Mouse (Mus musculus): ENCODE measurements around the gene Plcb2. TPM values are rescaled to one million over a fixed set of nuclear protein-coding genes. Genes with fewer than 3 reads are reported as not detected.

Gene Plcb2
- polyA plus RNA-seq, 1 experiment from 2014 or later: 0.64 TPM

- Histone ChIP-seq H3K36me3 (ENCODE audit: control insufficient read depth, insufficient read depth, low read length) (no peaks in the 10 kb centered on the region), H3K27ac (replicated peaks) (peak overlapping the region; percentile 61; the same call in 1 of the 2 replicates), H3K4me3 (ENCODE audit: low read depth, low read length) (no peak overlapping the region), H3K27me3 (ENCODE audit: control insufficient read depth, insufficient read depth, low read length) (no peaks in the 10 kb centered on the region), H3K4me2 (replicated peaks; ENCODE audit: low read depth) (no peak overlapping the region), H3K4me1 (replicated peaks; ENCODE audit: control insufficient read depth, insufficient read depth) (peaks cover 13% of the 10 kb centered on the region), H3K9me3 (ENCODE audit: control insufficient read depth, low read length) (no peaks in the 10 kb centered on the region), H3K9ac (ENCODE audit: low read length) (no peak overlapping the region)
- 68% methylated on average over 10 of the region's 10 CpGs for WGBS
- DNase-seq (ENCODE audit: low spot score) (peak; percentile 14), ATAC-seq (ENCODE audit: low FRiP score, low TSS enrichment) (no peak)
- TF ChIP-seq EP300 (optimal IDR thresholded peaks at IDR 0.05) (no peak), CTCF (IDR thresholded peaks at IDR 0.05; ENCODE audit: low read depth) (no peak; the same call in 1 of the 2 replicates)
These were observed 38.1 kb upstream of the Plcb2 start for GRCm38 (mm10) chr2:118766041-118767033.

DNA sequence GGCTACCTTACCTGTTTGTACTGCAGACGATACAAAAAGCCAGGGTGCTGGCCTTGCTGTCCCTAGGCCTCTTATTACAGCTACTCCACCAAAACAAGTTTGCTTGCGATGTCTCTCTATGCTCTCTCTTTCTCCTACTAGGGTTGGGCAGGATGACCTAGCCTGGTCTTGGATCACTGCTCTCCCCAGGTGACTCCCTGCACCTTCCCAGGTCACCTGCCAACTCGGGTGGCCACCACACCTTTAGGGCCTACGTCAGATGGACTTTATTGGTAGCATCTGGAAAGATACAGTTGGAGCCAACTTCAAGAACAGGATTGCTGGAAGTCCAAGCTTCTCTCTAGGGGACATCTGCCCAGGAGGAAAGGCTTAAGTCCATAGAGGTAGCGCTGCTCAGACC, 36.6 kb upstream of the Plcb2 start:
- Histone ChIP-seq H3K9me3 (ENCODE audit: control insufficient read depth, low read length) (no peaks in the 10 kb centered on the region), H3K27ac (replicated peaks) (peak overlapping the region; percentile 13; the same call in 1 of the 2 replicates), H3K4me1 (replicated peaks; ENCODE audit: control insufficient read depth, insufficient read depth) (peaks cover 16% of the 10 kb centered on the region), H3K36me3 (ENCODE audit: control insufficient read depth, insufficient read depth, low read length) (no peaks in the 10 kb centered on the region), H3K4me3 (ENCODE audit: low read depth, low read length) (no peak overlapping the region), H3K27me3 (ENCODE audit: control insufficient read depth, insufficient read depth, low read length) (no peaks in the 10 kb centered on the region), H3K4me2 (replicated peaks; ENCODE audit: low read depth) (no peak overlapping the region), H3K9ac (ENCODE audit: low read length) (no peak overlapping the region)
- DNase-seq (ENCODE audit: low spot score) (peak; percentile 17), ATAC-seq (ENCODE audit: low FRiP score, low TSS enrichment) (no peak)
- 89% methylated on average over 5 of the region's 5 CpGs for WGBS
- TF ChIP-seq EP300 (optimal IDR thresholded peaks at IDR 0.05) (no peak), CTCF (IDR thresholded peaks at IDR 0.05; ENCODE audit: low read depth) (no peak)

GRCm38 (mm10) chr2:118764094-118764831, 36.0 kb upstream of the Plcb2 start:
- Histone ChIP-seq H3K36me3 (ENCODE audit: control insufficient read depth, insufficient read depth, low read length) (no peaks in the 10 kb centered on the region), H3K4me1 (replicated peaks; ENCODE audit: control insufficient read depth, insufficient read depth) (peaks cover 16% of the 10 kb centered on the region), H3K27ac (replicated peaks) (peak overlapping the region; percentile 45; the same call in 1 of the 2 replicates), H3K9me3 (ENCODE audit: control insufficient read depth, low read length) (no peaks in the 10 kb centered on the region), H3K4me3 (ENCODE audit: low read depth, low read length) (no peak overlapping the region), H3K4me2 (replicated peaks; ENCODE audit: low read depth) (no peak overlapping the region), H3K9ac (ENCODE audit: low read length) (0 out of 2 replicates have a peak overlapping the region, but pooled peaks have one; percentile 4), H3K27me3 (ENCODE audit: control insufficient read depth, insufficient read depth, low read length) (no peaks in the 10 kb centered on the region)
- DNase-seq (ENCODE audit: low spot score) (peak; percentile 52), ATAC-seq (ENCODE audit: low FRiP score, low TSS enrichment) (no peak)
- 31% methylated on average over 11 of the region's 11 CpGs for WGBS
- TF ChIP-seq EP300 (optimal IDR thresholded peaks at IDR 0.05): no peak
- peak; percentile 75 for TF ChIP-seq CTCF (IDR thresholded peaks at IDR 0.05; ENCODE audit: low read depth)

- H3K4me2 ChIP-seq (replicated peaks; ENCODE audit: low read depth): no peak overlapping the region
- TF ChIP-seq CTCF (IDR thresholded peaks at IDR 0.05; ENCODE audit: low read depth) (no peak), EP300 (optimal IDR thresholded peaks at IDR 0.05) (no peak)
These were observed 35.2 kb upstream of the Plcb2 start for GRCm38 (mm10) chr2:118763469-118763868.

DNA sequence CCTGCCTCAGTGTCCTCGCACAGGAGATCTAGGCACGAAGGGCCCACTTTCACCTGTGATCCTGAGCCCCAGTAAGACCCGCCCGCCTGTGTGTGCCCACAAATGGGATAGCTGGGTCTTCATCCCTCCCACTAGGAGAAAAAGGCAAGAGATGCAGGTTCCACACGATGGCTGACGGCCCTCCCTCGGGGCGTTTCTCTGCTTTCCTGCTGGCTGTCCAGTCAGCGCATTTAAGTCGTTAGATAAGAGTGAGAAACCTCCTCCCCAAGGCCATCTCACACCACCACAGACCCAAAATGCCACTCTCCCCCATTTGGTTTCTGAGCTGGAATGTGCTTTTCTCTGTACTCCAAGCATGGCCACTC, 34.5 kb upstream of the Plcb2 start:
- no peak for TF ChIP-seq EP300 (optimal IDR thresholded peaks at IDR 0.05)
- no peak for TF ChIP-seq CTCF (IDR thresholded peaks at IDR 0.05; ENCODE audit: low read depth)
- Histone ChIP-seq H3K4me2 (replicated peaks; ENCODE audit: low read depth) (peak overlapping the region; percentile 57), H3K9ac (ENCODE audit: low read length) (peak overlapping the region; percentile 23; the same call in 1 of the 2 replicates), H3K27me3 (ENCODE audit: control insufficient read depth, insufficient read depth, low read length) (no peaks in the 10 kb centered on the region), H3K4me1 (replicated peaks; ENCODE audit: control insufficient read depth, insufficient read depth) (peaks cover 16% of the 10 kb centered on the region), H3K9me3 (ENCODE audit: control insufficient read depth, low read length) (no peaks in the 10 kb centered on the region), H3K27ac (replicated peaks) (peak overlapping the region; percentile 96), H3K36me3 (ENCODE audit: control insufficient read depth, insufficient read depth, low read length) (peaks cover 3% of the 10 kb centered on the region; the same call in 1 of the 2 replicates), H3K4me3 (ENCODE audit: low read depth, low read length) (peak overlapping the region; percentile 28; the same call in 1 of the 2 replicates)
- DNase-seq (ENCODE audit: low spot score) (no peak), ATAC-seq (ENCODE audit: low FRiP score, low TSS enrichment) (no peak)
- 11% methylated on average over 10 of the region's 10 CpGs for WGBS

More at GRCm38 (mm10) chr2:118763469-118763868, 35.2 kb upstream of the Plcb2 start:
- Histone ChIP-seq H3K9ac (ENCODE audit: low read length) (no peak overlapping the region), H3K27ac (replicated peaks) (peak overlapping the region; percentile 96), H3K36me3 (ENCODE audit: control insufficient read depth, insufficient read depth, low read length) (peaks cover under 1% of the 10 kb centered on the region; the same call in 1 of the 2 replicates), H3K27me3 (ENCODE audit: control insufficient read depth, insufficient read depth, low read length) (no peaks in the 10 kb centered on the region), H3K4me1 (replicated peaks; ENCODE audit: control insufficient read depth, insufficient read depth) (peaks cover 16% of the 10 kb centered on the region), H3K4me3 (ENCODE audit: low read depth, low read length) (no peak overlapping the region), H3K9me3 (ENCODE audit: control insufficient read depth, low read length) (no peaks in the 10 kb centered on the region)
- DNase-seq (ENCODE audit: low spot score) (peak; percentile 37), ATAC-seq (ENCODE audit: low FRiP score, low TSS enrichment) (no peak)
- WGBS: 46% methylated on average over 7 of the region's 7 CpGs

Measured in stomach, postnatal 0 days (tissue).